Mouse (Mus musculus): Measurements from ENCODE around the gene Prokr2. TPM values are rescaled to one million over a fixed set of nuclear protein-coding genes. Genes with fewer than 3 reads are reported as not detected.

The Prokr2 gene
- polyA plus RNA-seq (2012; ENCODE audit: insufficient read depth, insufficient read length, missing spikeins) = not detected in 2 replicates

DNA sequence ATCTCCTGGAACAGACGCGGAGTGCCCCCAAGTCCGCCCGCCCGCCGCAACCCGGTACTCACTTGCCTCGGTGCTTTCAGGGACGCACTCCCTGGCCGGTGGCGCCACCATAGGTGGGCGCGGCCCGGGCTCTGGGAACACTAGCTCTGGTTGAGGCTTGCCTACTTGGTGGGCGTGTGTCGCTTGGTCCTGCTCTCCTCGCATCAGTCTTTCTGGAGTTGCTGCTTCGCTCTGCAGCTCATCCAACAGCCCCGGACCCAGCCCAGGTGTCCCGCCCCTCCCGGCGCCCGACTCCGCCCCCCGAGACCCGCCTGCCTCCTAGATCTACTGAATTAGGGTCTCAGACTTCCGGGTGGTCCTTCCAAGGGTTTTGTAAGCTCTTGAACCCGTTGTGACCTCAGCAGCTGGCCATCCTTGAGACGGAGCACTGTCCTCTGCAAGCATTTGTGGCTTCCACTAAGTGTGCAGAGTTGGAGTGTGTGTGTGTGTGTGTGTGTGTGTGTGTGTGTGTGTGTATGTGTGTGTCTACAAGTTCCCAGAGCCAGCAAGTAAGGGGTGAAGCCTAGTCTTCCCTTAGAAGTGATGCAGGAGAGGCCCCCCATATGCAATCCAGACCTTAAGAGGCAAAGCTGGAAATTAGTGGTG lies at the start of gene Prokr2:
Prokr2 (minus strand) TSS at position 254 of the 645 bp plus-strand sequence.
- Histone ChIP-seq H3K4me3 (ENCODE audit: insufficient read depth, low read length) (peak within 1 kb of the TSS; percentile 44), H3K4me1 (ENCODE audit: control insufficient read depth, insufficient read depth, low read length) (no peaks in the 10 kb centered on the region), H3K27ac (ENCODE audit: insufficient read depth, low read depth, low read length) (no peak within 1 kb of the TSS)
- TF ChIP-seq POLR2A (IDR thresholded peaks at IDR 0.05; ENCODE audit: borderline replicate concordance, low read depth, low read length) (no peak), CTCF (IDR thresholded peaks at IDR 0.05; ENCODE audit: low read depth, low read length) (no peak)

- no peak for TF ChIP-seq CTCF (IDR thresholded peaks at IDR 0.05; ENCODE audit: low read depth, low read length)
- TF ChIP-seq POLR2A (IDR thresholded peaks at IDR 0.05; ENCODE audit: borderline replicate concordance, low read depth, low read length) = no peak
- Histone ChIP-seq H3K27ac (ENCODE audit: insufficient read depth, low read depth, low read length) (no peak overlapping the region), H3K4me1 (ENCODE audit: control insufficient read depth, insufficient read depth, low read length) (no peaks in the 10 kb centered on the region), H3K4me3 (ENCODE audit: insufficient read depth, low read length) (no peak overlapping the region)
These were observed 42.1 kb upstream of the Prokr2 start for GRCm38 (mm10) chr2:132427160-132427941.

- TF ChIP-seq POLR2A (IDR thresholded peaks at IDR 0.05; ENCODE audit: borderline replicate concordance, low read depth, low read length) = no peak
- TF ChIP-seq CTCF (IDR thresholded peaks at IDR 0.05; ENCODE audit: low read depth, low read length) = no peak
- Histone ChIP-seq H3K27ac (ENCODE audit: insufficient read depth, low read depth, low read length) (no peak overlapping the region), H3K4me3 (ENCODE audit: insufficient read depth, low read length) (no peak overlapping the region), H3K4me1 (ENCODE audit: control insufficient read depth, insufficient read depth, low read length) (no peaks in the 10 kb centered on the region)
These were observed 40.3 kb upstream of the Prokr2 start for GRCm38 (mm10) chr2:132425576-132425975.

- Histone ChIP-seq H3K4me3 (ENCODE audit: insufficient read depth, low read length) (no peak overlapping the region), H3K27ac (ENCODE audit: insufficient read depth, low read depth, low read length) (no peak overlapping the region), H3K4me1 (ENCODE audit: control insufficient read depth, insufficient read depth, low read length) (no peaks in the 10 kb centered on the region)
- TF ChIP-seq CTCF (IDR thresholded peaks at IDR 0.05; ENCODE audit: low read depth, low read length) (no peak), POLR2A (IDR thresholded peaks at IDR 0.05; ENCODE audit: borderline replicate concordance, low read depth, low read length) (no peak)
These were observed 38.3 kb upstream of the Prokr2 start for GRCm38 (mm10) chr2:132423411-132424047.

DNA sequence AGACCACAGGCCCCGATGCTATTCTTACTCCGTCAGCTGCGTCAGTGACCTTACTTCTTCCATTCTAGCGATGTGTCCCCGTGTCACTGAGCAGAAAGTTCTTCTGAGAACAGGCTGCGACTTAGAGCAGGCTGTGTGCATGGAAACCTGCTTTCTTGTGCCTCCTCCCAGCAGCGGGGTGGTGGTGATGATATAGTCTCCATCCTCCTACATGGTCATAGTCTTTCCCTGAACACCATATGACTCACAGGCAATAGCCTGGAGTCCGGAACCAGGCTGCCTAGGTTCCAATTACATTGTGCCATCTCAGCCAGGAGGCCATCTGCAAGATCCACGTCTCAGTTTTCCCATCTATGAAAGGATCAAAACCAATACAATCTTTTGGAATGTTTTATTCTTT lies 37.6 kb upstream of the Prokr2 start:
- Histone ChIP-seq H3K4me3 (ENCODE audit: insufficient read depth, low read length) (no peak overlapping the region), H3K4me1 (ENCODE audit: control insufficient read depth, insufficient read depth, low read length) (no peaks in the 10 kb centered on the region), H3K27ac (ENCODE audit: insufficient read depth, low read depth, low read length) (no peak overlapping the region)
- TF ChIP-seq POLR2A (IDR thresholded peaks at IDR 0.05; ENCODE audit: borderline replicate concordance, low read depth, low read length) (no peak), CTCF (IDR thresholded peaks at IDR 0.05; ENCODE audit: low read depth, low read length) (no peak)

DNA sequence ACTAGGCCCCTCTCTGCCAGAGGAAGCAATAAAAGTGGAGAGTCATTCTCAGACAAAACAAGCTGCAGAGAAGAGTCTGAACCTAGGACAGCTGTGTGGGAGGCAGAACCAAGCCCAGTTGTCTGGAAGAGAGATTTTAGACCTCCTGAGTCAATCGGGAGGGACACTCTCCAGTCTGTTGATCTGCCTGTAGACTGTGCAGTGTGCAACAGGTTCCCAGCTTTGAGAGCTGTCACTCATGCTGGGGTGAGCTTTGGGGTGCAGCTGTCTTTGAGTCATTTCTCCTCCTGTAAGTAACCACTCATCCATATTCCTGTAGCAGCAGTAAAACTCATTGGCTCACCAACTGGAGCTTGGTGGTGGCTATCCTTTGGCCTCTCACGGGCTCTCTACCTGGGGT lies 33.2 kb upstream of the Prokr2 start:
- Histone ChIP-seq H3K27ac (ENCODE audit: insufficient read depth, low read depth, low read length) (no peak overlapping the region), H3K4me1 (ENCODE audit: control insufficient read depth, insufficient read depth, low read length) (no peaks in the 10 kb centered on the region), H3K4me3 (ENCODE audit: insufficient read depth, low read length) (no peak overlapping the region)
- TF ChIP-seq CTCF (IDR thresholded peaks at IDR 0.05; ENCODE audit: low read depth, low read length) = no peak
- TF ChIP-seq POLR2A (IDR thresholded peaks at IDR 0.05; ENCODE audit: borderline replicate concordance, low read depth, low read length) = no peak

GRCm38 (mm10) chr2:132410126-132410525 lies 24.9 kb upstream of the Prokr2 start:
- Histone ChIP-seq H3K27ac (ENCODE audit: insufficient read depth, low read depth, low read length) (no peak overlapping the region), H3K4me3 (ENCODE audit: insufficient read depth, low read length) (no peak overlapping the region), H3K4me1 (ENCODE audit: control insufficient read depth, insufficient read depth, low read length) (no peaks in the 10 kb centered on the region)
- TF ChIP-seq CTCF (IDR thresholded peaks at IDR 0.05; ENCODE audit: low read depth, low read length) (no peak), POLR2A (IDR thresholded peaks at IDR 0.05; ENCODE audit: borderline replicate concordance, low read depth, low read length) (no peak)

- no peak for TF ChIP-seq POLR2A (IDR thresholded peaks at IDR 0.05; ENCODE audit: borderline replicate concordance, low read depth, low read length)
- no peak for TF ChIP-seq CTCF (IDR thresholded peaks at IDR 0.05; ENCODE audit: low read depth, low read length)
- H3K4me3 ChIP-seq (ENCODE audit: insufficient read depth, low read length) = no peak overlapping the region
- H3K4me1 ChIP-seq (ENCODE audit: control insufficient read depth, insufficient read depth, low read length) = no peaks in the 10 kb centered on the region
- H3K27ac ChIP-seq (ENCODE audit: insufficient read depth, low read depth, low read length) = no peak overlapping the region
These were observed 12.9 kb upstream of the Prokr2 start for GRCm38 (mm10) chr2:132398136-132398535.

GRCm38 (mm10) chr2:132395753-132396152 lies 10.5 kb upstream of the Prokr2 start:
- H3K4me3 ChIP-seq (ENCODE audit: insufficient read depth, low read length) = no peak overlapping the region
- H3K4me1 ChIP-seq (ENCODE audit: control insufficient read depth, insufficient read depth, low read length) = no peaks in the 10 kb centered on the region
- TF ChIP-seq CTCF (IDR thresholded peaks at IDR 0.05; ENCODE audit: low read depth, low read length) (no peak), POLR2A (IDR thresholded peaks at IDR 0.05; ENCODE audit: borderline replicate concordance, low read depth, low read length) (no peak)
- H3K27ac ChIP-seq (ENCODE audit: insufficient read depth, low read depth, low read length) = no peak overlapping the region

Measured in bone marrow macrophage, adult 2 months (primary cell).